9 mouse cellular contexts compared by ENCODE assay signal in the genomic region with DNA sequence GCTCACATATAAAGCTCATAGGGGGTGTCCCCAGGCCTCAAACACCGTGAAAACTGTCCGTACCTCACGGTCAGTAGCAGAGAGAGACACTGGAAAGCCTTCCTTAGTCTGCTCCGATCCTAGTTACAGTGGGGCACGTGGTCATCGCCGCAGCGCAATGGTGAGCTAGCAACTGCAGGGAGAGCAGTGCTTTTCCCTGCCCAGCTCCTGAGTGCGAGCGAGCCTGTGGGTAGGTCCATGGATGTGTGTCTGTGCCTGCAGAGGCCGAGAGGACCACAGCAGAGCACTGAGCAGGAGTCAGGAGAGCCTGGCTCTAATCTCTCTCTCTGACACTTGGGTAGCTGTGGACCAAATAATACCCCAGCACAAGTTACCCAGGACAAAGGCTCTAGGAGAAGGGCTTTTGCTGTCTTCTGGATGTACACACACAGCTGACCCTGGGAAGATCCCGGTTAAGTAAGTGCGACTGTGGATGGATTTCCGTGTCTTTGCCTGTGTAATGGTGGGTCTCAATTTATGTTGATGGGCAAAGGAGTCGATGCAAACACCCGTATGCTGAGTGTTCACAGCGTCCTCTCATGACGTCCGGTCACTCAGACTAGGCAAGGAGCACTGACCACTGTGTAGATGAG. TPM values are rescaled to one million over a fixed set of nuclear protein-coding genes. Genes with fewer than 3 reads are reported as not detected.
DNase-seq lines count a peak whose midpoint lies in the region; ATAC-seq and TF ChIP-seq lines count a peak whose summit lies in the region.
"Had no signal": no experiment of that assay in that cellular context is flagged by ENCODE, and none has a peak within 500 bp of the region (broad histone marks: within the 10 kb centered on the region; RNA-seq: fewer than 3 reads in every experiment).

No protein-coding gene starts in this region.

- peak overlapping the region; percentile 62 for H3K4me3 ChIP-seq in heart, embryonic 10.5 days
- H3K4me3 ChIP-seq in hindbrain, embryonic 12.5 days: 0 out of 2 replicates have a peak overlapping the region, but pooled peaks have one; percentile 27
- peak overlapping the region; percentile 39 for H3K4me3 ChIP-seq in lung, embryonic 14.5 days (ENCODE audit: low read depth, low read length)
- peak overlapping the region; percentile 23; the same call in 1 of the 2 replicates for H3K4me3 ChIP-seq in stomach, embryonic 14.5 days (ENCODE audit: low read depth, low read length)
- H3K4me3 ChIP-seq: myocyte had no signal

- no peak overlapping the region for H3K27ac ChIP-seq in heart, embryonic 10.5 days
- H3K27ac ChIP-seq in hindbrain, embryonic 12.5 days: no peak overlapping the region
- H3K27ac ChIP-seq in lung, embryonic 14.5 days (ENCODE audit: low read depth): no peak overlapping the region
- H3K27ac ChIP-seq in stomach, embryonic 14.5 days (ENCODE audit: low read length): no peak overlapping the region

- WGBS in heart, embryonic 10.5 days: 65% methylated on average over 19 of the region's 19 CpGs
- 77% methylated on average over 19 of the region's 19 CpGs for WGBS in hindbrain, embryonic 12.5 days
- WGBS in lung, embryonic 14.5 days: 58% methylated on average over 19 of the region's 19 CpGs
- 63% methylated on average over 19 of the region's 19 CpGs for WGBS in stomach, embryonic 14.5 days

- H3K36me3 ChIP-seq in heart, embryonic 10.5 days: no peaks in the 10 kb centered on the region
- H3K36me3 ChIP-seq in hindbrain, embryonic 12.5 days: no peaks in the 10 kb centered on the region
- H3K36me3 ChIP-seq in lung, embryonic 14.5 days (ENCODE audit: insufficient read depth): no peaks in the 10 kb centered on the region
- H3K36me3 ChIP-seq in stomach, embryonic 14.5 days (ENCODE audit: control insufficient read depth, insufficient read depth, low read length): no peaks in the 10 kb centered on the region

- peaks cover 12% of the 10 kb centered on the region; the same call in 1 of the 2 replicates for H3K27me3 ChIP-seq in heart, embryonic 10.5 days (ENCODE audit: insufficient read depth, poor library complexity, severe bottlenecking)
- H3K27me3 ChIP-seq in hindbrain, embryonic 12.5 days: peaks cover 16% of the 10 kb centered on the region
- peaks cover 5% of the 10 kb centered on the region; the same call in 1 of the 2 replicates for H3K27me3 ChIP-seq in lung, embryonic 14.5 days (ENCODE audit: insufficient read depth, low read length)
- no peaks in the 10 kb centered on the region for H3K27me3 ChIP-seq in stomach, embryonic 14.5 days (ENCODE audit: control insufficient read depth, insufficient read depth, low read length)

- DNase-seq in heart, embryonic 10.5 days (ENCODE audit: low spot score): no peak
- no peak for DNase-seq in heart, adult 9 months (ENCODE audit: low spot score in 2 of 2)
- peak; percentile 24 for DNase-seq in brain, adult 2 months (ENCODE audit: low read depth, low spot score)
- no peak for DNase-seq in lung, embryonic 14.5 days
- no peak for DNase-seq in left cerebral cortex, adult 8-10 months (ENCODE audit: low spot score in 2 of 2)
- no peak for DNase-seq in right cerebral cortex, postnatal 25 days

- TF ChIP-seq CTCF in lung, embryonic 14.5 days (IDR thresholded peaks at IDR 0.05; ENCODE audit: low read depth): no peak

- H3K9ac ChIP-seq in hindbrain, embryonic 12.5 days: no peak overlapping the region
- H3K9ac ChIP-seq in lung, embryonic 14.5 days: peak overlapping the region; percentile 57
- H3K9ac ChIP-seq in stomach, embryonic 14.5 days (replicated peaks; ENCODE audit: low read depth, low read length): no peak overlapping the region

- H3K9me3 ChIP-seq in heart, embryonic 10.5 days: no peaks in the 10 kb centered on the region
- H3K9me3 ChIP-seq in hindbrain, embryonic 12.5 days (replicated peaks): no peaks in the 10 kb centered on the region
- no peaks in the 10 kb centered on the region for H3K9me3 ChIP-seq in lung, embryonic 14.5 days (ENCODE audit: low read depth, low read length)
- H3K9me3 ChIP-seq in stomach, embryonic 14.5 days (ENCODE audit: control insufficient read depth, low read depth, low read length): no peaks in the 10 kb centered on the region

- H3K4me1 ChIP-seq in heart, embryonic 10.5 days: peaks cover 12% of the 10 kb centered on the region
- peaks cover 7% of the 10 kb centered on the region for H3K4me1 ChIP-seq in hindbrain, embryonic 12.5 days
- 0 out of 2 replicates have a peak, but pooled peaks cover 2% of the 10 kb centered on the region for H3K4me1 ChIP-seq in lung, embryonic 14.5 days (ENCODE audit: insufficient read depth)
- peaks cover 5% of the 10 kb centered on the region; the same call in 1 of the 2 replicates for H3K4me1 ChIP-seq in stomach, embryonic 14.5 days (ENCODE audit: control insufficient read depth, insufficient read depth, low read length)

- ATAC-seq in hindbrain, embryonic 12.5 days (ENCODE audit: low FRiP score): no peak
- ATAC-seq in lung, embryonic 14.5 days (ENCODE audit: insufficient read depth): no peak
- ATAC-seq in stomach, embryonic 14.5 days (ENCODE audit: insufficient number of reproducible peaks, insufficient read depth, low FRiP score, low read depth): no peak

- peak overlapping the region; percentile 60; the same call in 1 of the 2 replicates for H3K4me2 ChIP-seq in hindbrain, embryonic 12.5 days (replicated peaks)
- H3K4me2 ChIP-seq in lung, embryonic 14.5 days: peak overlapping the region; percentile 65
- H3K4me2 ChIP-seq in stomach, embryonic 14.5 days (replicated peaks; ENCODE audit: low read depth, low read length): peak overlapping the region; percentile 67

RNA-seq across cellular contexts. Expression of a gene that starts 0.9 kb away (rescaled TPM):
- polyA plus RNA-seq in heart, embryonic 10.5 days (2016; fragmentation: Nextera tagmentation; extraction: Ambion mirVana): 5.6 and 10.5 TPM in 2 replicates
- polyA plus RNA-seq in hindbrain, embryonic 12.5 days (2016; fragmentation: Nextera tagmentation; extraction: Ambion mirVana): 9.8 and 10.1 TPM in 2 replicates
- 37.6 and 42.6 TPM in 2 replicates for polyA plus RNA-seq in lung, embryonic 14.5 days (2014; fragmentation: Nextera tagmentation; extraction: Ambion mirVana)
- 16.0 and 17.0 TPM in 2 replicates for polyA plus RNA-seq in stomach, embryonic 14.5 days (2014; fragmentation: Nextera tagmentation; extraction: Ambion mirVana)
- 1 to 10 TPM; 6.4 to 8.9 (median 8.6) TPM for total RNA-seq in left cerebral cortex, adult 8-10 months (2022)
- polyA plus RNA-seq: myocyte had no signal

RNA-seq across cellular contexts. Expression of a gene that starts 15.1 kb away (rescaled TPM):
- 0.63 TPM in 1 of 2 replicates, not detected in the other for polyA plus RNA-seq in heart, embryonic 10.5 days (2016; fragmentation: Nextera tagmentation; extraction: Ambion mirVana)
- 0.26 TPM in 1 of 2 replicates, not detected in the other for polyA plus RNA-seq in hindbrain, embryonic 12.5 days (2016; fragmentation: Nextera tagmentation; extraction: Ambion mirVana)
- polyA plus RNA-seq in lung, embryonic 14.5 days (2014; fragmentation: Nextera tagmentation; extraction: Ambion mirVana): not detected in 2 replicates
- polyA plus RNA-seq in stomach, embryonic 14.5 days (2014; fragmentation: Nextera tagmentation; extraction: Ambion mirVana): 0.35 TPM in 1 of 2 replicates, not detected in the other
- not detected for total RNA-seq in left cerebral cortex, adult 8-10 months (2022)
- polyA plus RNA-seq: myocyte had no signal
